Mouse (Mus musculus) lung, embryonic 14.5 days (tissue): ENCODE measurements around the gene Atcay. TPM values are rescaled to one million over a fixed set of nuclear protein-coding genes. Genes with fewer than 3 reads are reported as not detected.

Experiments
- ATAC-seq: fragments of 200-750 bp; cut with Nextera tagmentation; 2 replicates; pipeline ENCODE4 v1.8.0; 2017; ENCODE audit warnings: mild to moderate bottlenecking, moderate TSS enrichment, moderate library complexity; ENCODE audit not compliant: insufficient read depth
- DNase-seq: peaks from one replicate; pipeline ENCODE4 v3.0.0-alpha.2; 2015
- H3K27ac ChIP-seq: fragments of 300-500 bp; sonication (generic); 2 replicates; pipeline ENCODE4 v1.5.1; 2014; ENCODE audit warnings: low read depth, mild to moderate bottlenecking, moderate library complexity
- H3K27me3 ChIP-seq: fragments of 300-500 bp; sonication (generic); 2 replicates; pipeline ENCODE4 v1.6.1; 2014; ENCODE audit warnings: low read length, control low read depth; ENCODE audit not compliant: insufficient read depth
- H3K36me3 ChIP-seq: fragments of 300-500 bp; sonication (generic); 2 replicates; pipeline ENCODE4 v1.6.1; 2014; ENCODE audit warnings: control low read depth; ENCODE audit not compliant: insufficient read depth
- H3K4me1 ChIP-seq: fragments of 300-500 bp; sonication (generic); 2 replicates; pipeline ENCODE4 v1.6.1; 2014; ENCODE audit warnings: antibody characterized with exemption, control low read depth; ENCODE audit not compliant: insufficient read depth
- H3K4me2 ChIP-seq: fragments of 300-500 bp; sonication (generic); 2 replicates; pipeline ENCODE4 v1.6.1; 2014; ENCODE audit warnings: mild to moderate bottlenecking
- H3K4me3 ChIP-seq: fragments of 300-500 bp; sonication (generic); 2 replicates; pipeline ENCODE4 v1.5.1; 2014; ENCODE audit warnings: low read depth, low read length
- H3K9ac ChIP-seq: fragments of 300-500 bp; sonication (generic); 2 replicates; pipeline ENCODE4 v1.6.1; 2014
- H3K9me3 ChIP-seq: fragments of 300-500 bp; sonication (generic); 2 replicates; pipeline ENCODE4 v1.6.1; 2016; ENCODE audit warnings: low read depth, low read length, control low read depth
- CTCF ChIP-seq: IDR thresholded peaks from 2 replicates; pipeline ENCODE4 v1.5.1; 2016; ENCODE audit warnings: antibody characterized with exemption, low read depth
- WGBS: fragments of 180-500 bp; shearing (Covaris S2); extraction: QIAGEN DNeasy Blood & Tissue Kit; methylation state at CpG from one replicate; pipeline ENCODE4 v1.1.7; 2014; 5-methylcytosine and 5-hydroxymethylcytosine counted together
- polyA plus RNA-seq: library from polyadenylated mRNA; unstranded; fragments of >200 nt; fragmentation: Nextera tagmentation; extraction: Ambion mirVana; gene quantifications from 2 replicates; pipeline ENCODE4 v1.2.1, GENCODE M21; 2014

The Atcay gene
- not detected in 2 replicates for polyA plus RNA-seq

DNA sequence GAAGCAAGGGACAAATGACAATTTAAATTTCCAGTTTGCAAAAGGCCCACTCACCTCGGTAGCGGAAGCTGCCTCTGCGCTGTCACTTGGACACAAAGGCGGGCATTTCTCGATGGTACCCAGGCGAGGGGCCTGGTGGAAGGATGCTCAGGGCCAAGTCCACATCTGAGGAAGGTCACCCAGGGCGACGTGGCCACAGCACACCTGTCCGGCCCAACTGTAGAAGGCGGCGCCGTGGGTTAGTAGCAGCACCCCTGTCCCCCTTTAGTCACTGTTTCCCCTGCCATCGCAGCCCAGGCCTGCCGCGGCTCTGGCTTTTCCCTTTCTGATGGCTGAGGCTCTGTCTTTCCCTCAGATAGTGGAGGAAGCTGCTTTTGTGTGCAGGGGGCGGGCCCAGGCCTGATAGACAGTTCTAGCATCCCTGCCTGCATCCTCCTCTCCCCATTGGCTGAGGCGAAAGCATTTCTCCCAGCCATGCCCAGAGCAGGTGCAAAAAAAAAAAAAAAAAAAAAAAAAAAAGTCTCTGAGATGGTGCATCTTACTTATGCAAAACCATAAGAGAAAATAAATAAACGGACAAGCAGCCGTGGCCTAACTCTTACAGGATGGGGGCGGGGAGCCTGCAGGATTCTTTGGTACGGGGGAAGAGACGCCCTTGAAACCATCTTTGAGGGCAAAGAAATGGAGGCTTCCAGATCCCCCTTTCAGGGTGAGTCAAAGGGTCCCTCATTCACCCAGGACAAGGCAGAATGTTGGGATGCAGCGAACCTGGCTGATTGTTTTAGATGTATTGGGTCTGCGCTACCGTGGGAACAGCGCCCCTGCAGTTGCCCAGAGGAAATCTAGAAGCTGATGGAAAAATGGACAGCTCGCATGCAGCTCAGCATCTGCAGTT is at the start of gene Atcay:
TSS of gene Atcay (minus strand) at position 396 of the 895 bp plus-strand sequence.
- WGBS = 11% methylated on average over 27 of the region's 27 CpGs
- Histone ChIP-seq H3K4me1 (peaks cover 4% of the 10 kb centered on the region; the same call in 1 of the 2 replicates), H3K4me3 (no peak within 1 kb of the TSS), H3K4me2 (peak within 1 kb of the TSS; percentile 20; the same call in 1 of the 2 replicates), H3K9ac (no peak within 1 kb of the TSS), H3K27ac (no peak within 1 kb of the TSS), H3K9me3 (no peaks in the 10 kb centered on the region), H3K27me3 (peaks cover 37% of the 10 kb centered on the region), H3K36me3 (no peaks in the 10 kb centered on the region)
- peak; percentile 66 for TF ChIP-seq CTCF
- ATAC-seq = no peak
- peak; percentile 40 for DNase-seq

DNA sequence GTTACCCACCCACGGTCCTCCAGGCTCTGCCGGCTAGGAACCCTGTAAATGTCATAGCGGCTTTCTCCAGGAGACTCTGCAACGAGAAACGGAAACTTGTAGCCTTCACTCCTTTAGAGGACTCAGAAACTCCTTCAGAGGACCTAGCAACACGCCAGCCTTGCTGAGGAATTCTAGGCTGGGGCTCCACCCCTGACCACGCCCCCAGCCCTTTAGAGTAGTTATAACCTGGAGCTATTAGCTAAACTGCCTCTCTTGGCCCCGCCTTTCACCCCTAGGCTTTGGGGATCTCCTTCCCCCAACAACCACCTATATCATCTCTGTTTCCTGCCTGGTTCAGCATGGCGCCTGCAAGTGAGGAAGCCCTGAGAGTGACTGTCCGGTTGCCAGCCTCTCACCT is 48.9 kb upstream of the Atcay start:
- Histone ChIP-seq H3K4me3 (no peak overlapping the region), H3K36me3 (0 out of 2 replicates have a peak, but pooled peaks cover 1% of the 10 kb centered on the region), H3K27me3 (peaks cover 27% of the 10 kb centered on the region), H3K4me1 (no peaks in the 10 kb centered on the region), H3K27ac (no peak overlapping the region), H3K4me2 (no peak overlapping the region), H3K9ac (peak overlapping the region; percentile 9; the same call in 1 of the 2 replicates), H3K9me3 (no peaks in the 10 kb centered on the region)
- no peak for TF ChIP-seq CTCF
- WGBS = 23% methylated on average over 10 of the region's 10 CpGs
- DNase-seq = peak; percentile 67
- no peak for ATAC-seq

DNA sequence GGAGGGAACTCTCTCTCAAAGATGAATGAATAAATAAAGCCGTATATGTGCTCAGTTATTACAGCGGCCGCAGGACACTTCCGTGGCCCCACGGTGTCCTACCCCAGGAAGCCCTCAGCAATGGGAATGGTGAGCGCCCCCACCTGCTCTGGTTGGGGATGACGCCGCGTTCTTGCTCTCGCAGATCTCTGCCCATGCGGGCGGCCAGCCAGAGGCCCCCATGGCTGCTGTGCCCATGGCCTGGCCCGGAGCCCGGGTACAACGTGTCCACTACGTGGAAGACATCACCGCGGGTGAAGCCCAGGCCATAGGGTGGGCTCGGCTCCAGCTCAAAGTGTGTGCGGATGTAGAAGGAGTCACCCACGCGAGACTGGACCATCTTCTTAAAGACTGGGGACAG is 47.0 kb upstream of the Atcay start:
- Histone ChIP-seq H3K27ac (no peak overlapping the region), H3K4me1 (no peaks in the 10 kb centered on the region), H3K9me3 (no peaks in the 10 kb centered on the region), H3K9ac (no peak overlapping the region), H3K36me3 (peaks cover 19% of the 10 kb centered on the region; the same call in 1 of the 2 replicates), H3K4me2 (no peak overlapping the region), H3K4me3 (no peak overlapping the region), H3K27me3 (peaks cover 9% of the 10 kb centered on the region)
- no peak for DNase-seq
- 0 out of 2 replicates have a peak, but pooled peaks have one; percentile 5 for TF ChIP-seq CTCF
- ATAC-seq = no peak
- 71% methylated on average over 22 of the region's 22 CpGs for WGBS

GRCm38 (mm10) chr10:81273842-81274241 is 43.2 kb upstream of the Atcay start:
- DNase-seq (no peak), ATAC-seq (no peak)
- Histone ChIP-seq H3K9ac (no peak overlapping the region), H3K27me3 (no peaks in the 10 kb centered on the region), H3K9me3 (no peaks in the 10 kb centered on the region), H3K4me3 (no peak overlapping the region), H3K36me3 (peaks cover 42% of the 10 kb centered on the region), H3K4me1 (peaks cover 1% of the 10 kb centered on the region; the same call in 1 of the 2 replicates), H3K27ac (no peak overlapping the region), H3K4me2 (no peak overlapping the region)
- TF ChIP-seq CTCF = no peak
- 87% methylated on average over 19 of the region's 19 CpGs for WGBS

GRCm38 (mm10) chr10:81272356-81272755 is 41.7 kb upstream of the Atcay start:
- H3K27me3 ChIP-seq = no peaks in the 10 kb centered on the region
- no peak for TF ChIP-seq CTCF
- H3K4me2 ChIP-seq = no peak overlapping the region
- 93% methylated on average over 21 of the region's 21 CpGs for WGBS
- no peaks in the 10 kb centered on the region for H3K9me3 ChIP-seq
- no peak overlapping the region for H3K9ac ChIP-seq
- no peak overlapping the region for H3K27ac ChIP-seq
- ATAC-seq = no peak
- no peak overlapping the region for H3K4me3 ChIP-seq
- DNase-seq = no peak
- peaks cover 42% of the 10 kb centered on the region for H3K36me3 ChIP-seq
- H3K4me1 ChIP-seq = peaks cover 7% of the 10 kb centered on the region; the same call in 1 of the 2 replicates

GRCm38 (mm10) chr10:81268643-81269412 is 38.2 kb upstream of the Atcay start:
- ATAC-seq = no peak
- Histone ChIP-seq H3K27ac (0 out of 2 replicates have a peak overlapping the region, but pooled peaks have one; percentile 4), H3K9ac (peak overlapping the region; percentile 69), H3K4me2 (peak overlapping the region; percentile 87), H3K9me3 (no peaks in the 10 kb centered on the region), H3K4me3 (peak overlapping the region; percentile 56), H3K4me1 (peaks cover 15% of the 10 kb centered on the region), H3K36me3 (peaks cover 52% of the 10 kb centered on the region), H3K27me3 (no peaks in the 10 kb centered on the region)
- 74% methylated on average over 16 of the region's 16 CpGs for WGBS
- TF ChIP-seq CTCF = no peak
- DNase-seq = no peak

DNA sequence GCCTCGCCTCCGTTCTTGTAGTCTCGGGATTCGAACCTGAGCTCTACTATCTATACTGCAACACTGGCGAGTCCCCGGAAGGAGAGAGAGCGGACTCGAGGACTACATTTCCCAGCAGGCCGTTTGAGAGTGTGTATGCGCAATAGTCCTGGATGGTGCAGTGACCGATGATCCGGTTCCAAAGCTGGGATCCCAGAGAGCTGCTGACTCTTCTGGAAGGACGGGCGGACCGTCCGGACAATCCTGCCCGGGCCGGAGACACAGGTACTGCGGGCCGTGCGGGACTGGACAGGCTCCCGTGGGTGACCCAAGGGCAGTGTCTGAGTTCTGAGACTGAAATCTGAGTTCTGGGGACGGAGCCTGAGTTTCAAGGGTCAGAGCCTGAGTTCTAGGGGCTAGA is 37.4 kb upstream of the Atcay start:
- Histone ChIP-seq H3K4me1 (peaks cover 15% of the 10 kb centered on the region), H3K36me3 (peaks cover 52% of the 10 kb centered on the region), H3K27me3 (no peaks in the 10 kb centered on the region), H3K27ac (peak overlapping the region; percentile 4; the same call in 1 of the 2 replicates), H3K4me2 (peak overlapping the region; percentile 87), H3K9me3 (no peaks in the 10 kb centered on the region), H3K9ac (peak overlapping the region; percentile 69), H3K4me3 (peak overlapping the region; percentile 56)
- peak; percentile 56 for ATAC-seq
- 3% methylated on average over 23 of the region's 23 CpGs for WGBS
- no peak for TF ChIP-seq CTCF
- peak; percentile 94 for DNase-seq
